Mouse (Mus musculus): Measurements from ENCODE around the gene Alppl2.
A peak's percentile ranks its signal among the peaks of the same experiment; 100 is the strongest.

Gene Alppl2

GRCm38 (mm10) chr1:87089828-87090227 is at the start of gene Alppl2:
Alppl2 (minus strand) TSS chr1:87089928.
- no peak for DNase-seq (ENCODE audit: low spot score in 2 of 2)

GRCm38 (mm10) chr1:87131803-87132202 is 42.1 kb upstream of the Alppl2 start:
- no peak for DNase-seq (ENCODE audit: low spot score in 2 of 2)

GRCm38 (mm10) chr1:87127206-87128030 is 37.7 kb upstream of the Alppl2 start:
- DNase-seq (ENCODE audit: low spot score in 2 of 2) = no peak

GRCm38 (mm10) chr1:87124673-87125072 is 34.9 kb upstream of the Alppl2 start, which contains the start of gene Akp3:
Akp3 (plus strand) TSS chr1:87124973.
- no peak for DNase-seq (ENCODE audit: low spot score in 2 of 2)

GRCm38 (mm10) chr1:87114784-87115183 is 25.1 kb upstream of the Alppl2 start:
- DNase-seq (ENCODE audit: low spot score in 2 of 2) = no peak

GRCm38 (mm10) chr1:87111719-87112354 is 22.1 kb upstream of the Alppl2 start:
- DNase-seq (ENCODE audit: low spot score in 2 of 2) = no peak

GRCm38 (mm10) chr1:87108564-87108963 is 18.8 kb upstream of the Alppl2 start:
- no peak for DNase-seq (ENCODE audit: low spot score in 2 of 2)

- DNase-seq (ENCODE audit: low spot score in 2 of 2) = no peak
These were observed 16.8 kb upstream of the Alppl2 start for GRCm38 (mm10) chr1:87106536-87106935.

GRCm38 (mm10) chr1:87103936-87104335 is 14.2 kb upstream of the Alppl2 start:
- no peak for DNase-seq (ENCODE audit: low spot score in 2 of 2)

GRCm38 (mm10) chr1:87102114-87102513 is 12.4 kb upstream of the Alppl2 start:
- DNase-seq (ENCODE audit: low spot score in 2 of 2) = no peak

GRCm38 (mm10) chr1:87101411-87101810 is 11.7 kb upstream of the Alppl2 start, which contains the start of gene Alpi:
Alpi (minus strand) TSS chr1:87101606.
- no peak for DNase-seq (ENCODE audit: low spot score in 2 of 2)

- peak in 1 of 2 experiments; percentile 25 for DNase-seq (ENCODE audit: low spot score in 2 of 2)
These were observed 8.7 kb upstream of the Alppl2 start for GRCm38 (mm10) chr1:87098358-87098975.

- no peak for DNase-seq (ENCODE audit: low spot score in 2 of 2)
These were observed 5.9 kb upstream of the Alppl2 start for GRCm38 (mm10) chr1:87095642-87096041.

- no peak for DNase-seq (ENCODE audit: low spot score in 2 of 2)
These were observed 477 bp downstream of the Alppl2 start for GRCm38 (mm10) chr1:87089251-87089650.

GRCm38 (mm10) chr1:87086964-87087363 is 2.8 kb downstream of the Alppl2 start:
- DNase-seq (ENCODE audit: low spot score in 2 of 2) = no peak

GRCm38 (mm10) chr1:87086196-87086595 is 3.5 kb downstream of the Alppl2 start:
- DNase-seq (ENCODE audit: low spot score in 2 of 2) = no peak

- no peak for DNase-seq (ENCODE audit: low spot score in 2 of 2)
These were observed 16.0 kb downstream of the Alppl2 start for GRCm38 (mm10) chr1:87073776-87074175.

- peak in 1 of 2 experiments; percentile 11 for DNase-seq (ENCODE audit: low spot score in 2 of 2)
These were observed 19.0 kb downstream of the Alppl2 start for GRCm38 (mm10) chr1:87070720-87071119.

- no peak for DNase-seq (ENCODE audit: low spot score in 2 of 2)
These were observed 28.8 kb downstream of the Alppl2 start for GRCm38 (mm10) chr1:87060913-87061312.

GRCm38 (mm10) chr1:87059042-87059665 is 30.6 kb downstream of the Alppl2 start:
- no peak for DNase-seq (ENCODE audit: low spot score in 2 of 2)

GRCm38 (mm10) chr1:87057075-87057474 is 32.7 kb downstream of the Alppl2 start:
- no peak for DNase-seq (ENCODE audit: low spot score in 2 of 2)

- DNase-seq (ENCODE audit: low spot score in 2 of 2) = no peak
These were observed 38.4 kb downstream of the Alppl2 start for GRCm38 (mm10) chr1:87051369-87051768.
